Mouse (Mus musculus) heart, adult 2 months (tissue): ENCODE measurements at regions not wholly inside any gene's neighbourhood (a gene's known extent, or its start where the extent isn't known, plus 50 kb on each side); places are given as distances from the start of the nearest gene placed in this dataset.

Experiments used
- CTCF ChIP-seq: fragments of 200-600 bp; IDR thresholded peaks from 2 replicates; pipeline ENCODE4 v1.8.1; 2022; ENCODE audit warnings: antibody characterized with exemption, mild to moderate bottlenecking, moderate library complexity
- EP300 ChIP-seq: fragments of 200-500 bp; IDR thresholded peaks from 2 replicates; pipeline ENCODE4 v1.6.1; 2011; ENCODE audit warnings: low read depth, low read length, control low read depth; ENCODE audit not compliant: insufficient read depth
- POLR2A ChIP-seq: fragments of 200-500 bp; IDR thresholded peaks from 2 replicates; pipeline ENCODE4 v1.6.1; 2011; ENCODE audit warnings: mild to moderate bottlenecking, low read depth, low read length, control low read depth; ENCODE audit not compliant: insufficient read depth

DNA sequence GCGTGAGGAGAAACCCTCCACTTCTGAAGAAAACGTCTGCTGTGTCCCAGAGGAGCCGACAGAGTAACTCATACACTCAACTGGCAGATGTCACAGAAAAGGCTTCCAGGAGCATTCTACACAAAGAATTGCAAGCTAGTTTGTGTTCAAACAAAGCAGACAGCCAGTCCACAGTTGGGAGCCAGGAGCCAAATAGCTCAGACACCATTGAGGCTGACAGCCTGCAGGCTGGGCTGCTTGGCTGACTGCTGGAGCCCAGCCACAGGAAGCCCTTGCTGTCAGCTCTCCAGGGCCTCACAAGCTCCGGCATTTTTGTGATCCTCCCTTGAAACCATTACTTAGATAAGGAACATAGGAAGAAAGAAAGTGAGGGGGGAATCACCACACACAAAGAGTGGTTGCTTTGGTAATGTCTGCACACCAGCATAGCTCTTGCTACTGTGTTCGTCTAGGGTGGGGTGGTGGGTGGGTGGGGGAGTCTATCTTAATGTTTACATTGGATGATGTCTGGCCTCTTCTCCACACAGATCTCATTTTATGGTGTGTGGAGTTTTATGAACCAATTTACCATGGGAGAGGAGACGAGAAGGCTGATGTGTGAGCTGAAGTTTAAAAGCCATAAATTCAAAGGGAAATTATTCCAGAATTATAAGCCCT, 62.3 kb upstream of the Ankfn1 start:
- TF ChIP-seq POLR2A (no peak), CTCF (no peak), EP300 (no peak)
